Mouse (Mus musculus) brown adipose tissue, adult 24 weeks (tissue): ENCODE results near the gene Mfsd2b. TPM values are rescaled to one million over a fixed set of nuclear protein-coding genes. Genes with fewer than 3 reads are reported as not detected.
"Not testable (repeated sequence)": the region's sequence is repeated elsewhere in the genome, so short reads cannot be mapped to it uniquely, and the experiment has no call there.

Experiments used
- H3K27ac ChIP-seq: fragments of 200-500 bp; replicated peaks from 2 replicates; pipeline ENCODE4 v1.5.1; 2012; ENCODE audit warnings: low read depth, mild to moderate bottlenecking, low read length
- H3K4me1 ChIP-seq: fragments of 200-500 bp; 2 replicates; pipeline ENCODE4 v1.6.1; 2012; ENCODE audit warnings: low read length, mixed read lengths; ENCODE audit not compliant: control insufficient read depth, insufficient read depth, insufficient read length
- H3K4me3 ChIP-seq: fragments of 200-500 bp; 2 replicates; pipeline ENCODE4 v1.5.1; 2012; ENCODE audit warnings: low read depth, mild to moderate bottlenecking, low read length, moderate library complexity; ENCODE audit not compliant: insufficient read depth
- polyA plus RNA-seq: library from polyadenylated mRNA; stranded (reverse); fragments of >200 nt; gene quantifications from 2 replicates; pipeline ENCODE4 v1.2.4, GENCODE M21; 2012; ENCODE audit not compliant: missing spikeins, insufficient read depth, insufficient read length

Gene Mfsd2b
- polyA plus RNA-seq, 1 experiment, result not detected

DNA sequence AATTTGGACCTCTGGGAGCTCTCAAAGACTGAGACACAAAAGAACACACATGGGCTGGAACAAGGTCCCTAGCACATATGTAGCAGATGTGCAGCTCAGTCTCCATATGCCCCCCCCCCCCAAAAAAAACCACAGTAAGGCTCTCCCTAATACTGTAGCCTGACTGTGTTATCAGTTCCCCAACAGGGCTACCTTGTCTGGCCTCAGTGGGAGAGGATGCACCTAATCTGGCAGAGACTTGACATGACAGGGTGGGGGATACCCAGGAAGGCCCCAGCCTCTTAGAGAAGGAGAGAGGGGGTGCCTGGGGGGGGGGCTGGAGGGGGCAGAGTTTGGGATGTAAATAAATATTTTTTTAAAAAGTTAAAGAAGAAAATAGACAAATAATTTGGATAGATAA, 14.6 kb upstream of the Mfsd2b start:
- H3K4me1 ChIP-seq, result no peaks in the 10 kb centered on the region
- H3K4me3 ChIP-seq, result no peak overlapping the region
- no peak overlapping the region for H3K27ac ChIP-seq

DNA sequence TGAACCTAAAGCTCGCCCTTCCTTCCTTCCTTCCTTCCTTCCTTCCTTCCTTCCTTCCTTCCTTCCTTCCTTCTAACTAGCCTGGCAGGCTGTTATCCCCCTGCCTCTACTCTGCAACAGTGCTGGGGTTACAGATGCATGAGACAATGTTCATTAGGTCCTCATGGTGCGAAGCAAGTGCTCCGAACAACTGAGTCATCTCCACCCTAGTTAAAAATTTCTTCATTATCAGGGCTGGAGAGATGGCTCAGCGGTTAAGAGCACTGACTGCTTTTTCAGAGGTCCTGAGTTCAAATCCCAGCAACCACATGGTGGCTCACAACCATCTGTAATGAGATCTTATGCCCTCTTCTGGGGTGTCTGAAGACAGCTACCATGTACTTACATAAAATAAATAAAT, 12.4 kb upstream of the Mfsd2b start:
- H3K4me1 ChIP-seq, H3K27ac ChIP-seq, H3K4me3 ChIP-seq: not testable (repeated sequence)

DNA sequence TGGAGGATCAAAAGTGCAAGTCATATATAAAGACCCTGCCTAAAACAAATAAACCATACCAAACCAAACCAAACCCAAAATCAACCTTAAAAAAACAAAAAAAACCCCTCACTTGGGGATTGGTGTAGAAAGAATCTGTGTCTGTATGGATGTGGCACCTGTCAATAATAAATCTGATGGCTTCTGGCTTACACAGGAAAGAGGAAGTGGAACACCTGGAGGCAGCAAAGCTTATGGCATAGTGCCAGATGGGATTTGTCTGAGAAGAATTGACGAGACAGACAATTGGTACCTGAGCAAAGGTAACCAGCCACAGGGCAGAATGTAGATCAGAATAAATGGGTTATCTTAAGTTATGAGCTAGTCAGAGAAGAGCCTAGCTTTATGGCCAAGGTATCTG, 10.9 kb upstream of the Mfsd2b start:
- Histone ChIP-seq H3K4me1 (no peaks in the 10 kb centered on the region), H3K4me3 (no peak overlapping the region), H3K27ac (no peak overlapping the region)

DNA sequence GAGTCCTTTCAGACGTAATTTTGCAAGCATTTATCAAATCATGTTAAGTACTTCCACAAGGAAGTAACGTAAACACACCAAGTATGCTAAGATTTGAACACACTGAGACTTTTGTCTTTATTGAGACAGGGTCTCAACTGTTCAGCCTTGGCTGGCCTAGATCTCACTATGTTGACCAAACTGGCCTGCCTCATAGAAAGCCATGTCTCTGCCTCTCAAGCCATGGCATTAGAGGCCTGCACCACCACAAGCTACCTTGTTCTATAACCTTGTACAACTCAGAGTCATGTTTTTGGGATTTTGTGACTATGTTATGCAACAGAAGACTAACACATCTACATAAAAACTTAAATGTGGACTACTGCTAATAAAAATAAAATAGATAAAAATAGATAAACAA, 7.9 kb upstream of the Mfsd2b start:
- Histone ChIP-seq H3K4me3 (no peak overlapping the region), H3K4me1 (no peaks in the 10 kb centered on the region), H3K27ac (no peak overlapping the region)

DNA sequence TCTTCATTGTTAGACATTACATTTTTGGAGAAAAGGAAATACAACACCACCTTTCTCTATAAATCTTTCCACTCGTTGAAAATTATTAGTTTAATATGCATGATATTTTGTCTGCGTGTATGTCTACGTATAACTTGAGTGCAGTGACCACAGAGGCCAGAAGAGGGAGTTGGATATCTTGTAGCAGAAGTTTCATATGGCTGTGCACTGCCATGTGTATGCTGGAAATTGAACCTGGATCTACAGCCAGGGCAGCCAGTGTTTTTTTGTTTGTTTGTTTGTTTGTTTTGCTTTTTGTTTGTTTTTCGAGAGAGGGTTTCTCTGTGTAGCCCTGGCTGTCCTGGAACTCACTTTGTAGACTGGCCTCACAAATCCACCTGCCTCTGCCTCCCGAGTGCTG, 4.9 kb upstream of the Mfsd2b start:
- Histone ChIP-seq H3K27ac (no peak overlapping the region), H3K4me1 (no peaks in the 10 kb centered on the region), H3K4me3 (no peak overlapping the region)

DNA sequence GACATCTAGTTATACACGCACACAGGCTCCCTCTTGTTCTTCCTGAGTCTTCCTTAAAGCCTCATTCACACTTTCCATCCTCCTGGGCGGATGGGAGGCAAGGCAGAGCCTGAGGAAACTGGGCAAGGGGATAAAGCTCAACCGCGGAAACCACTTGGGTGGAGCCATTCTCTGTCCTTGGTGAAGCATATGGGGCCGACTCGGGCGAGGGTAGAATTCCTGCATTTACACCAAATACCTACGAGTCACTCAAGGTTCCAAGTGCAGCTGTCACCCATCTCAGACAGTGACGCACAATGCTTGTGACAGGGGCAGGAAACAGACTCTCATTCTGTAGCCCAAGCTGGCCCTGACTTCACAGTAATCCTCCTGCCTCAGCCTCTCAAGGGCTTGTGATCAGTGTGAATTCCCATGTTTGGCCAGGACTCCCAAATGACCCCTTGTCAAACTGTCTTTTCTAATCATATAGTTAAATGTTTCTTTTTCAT, 4.2 kb upstream of the Mfsd2b start:
- Histone ChIP-seq H3K4me3 (no peak overlapping the region), H3K4me1 (no peaks in the 10 kb centered on the region), H3K27ac (no peak overlapping the region)

DNA sequence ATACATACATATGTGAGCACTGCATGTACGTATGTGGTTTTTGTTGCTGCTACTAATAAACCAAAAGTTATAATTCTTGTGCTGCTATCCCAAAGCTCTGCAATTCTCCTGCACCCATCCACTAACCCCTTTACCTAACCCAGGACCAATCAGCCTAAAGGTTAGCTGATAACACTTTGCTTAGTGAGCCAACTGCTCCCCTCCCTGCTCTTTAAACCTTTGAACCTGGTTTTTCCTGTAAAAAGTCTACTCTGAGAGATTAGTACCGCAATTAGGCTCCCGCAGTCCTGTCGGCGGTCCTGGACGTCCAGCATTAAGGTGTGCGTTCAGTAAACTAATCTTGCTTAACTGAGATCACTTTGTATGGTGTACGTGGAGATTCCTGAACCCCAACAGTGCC, 1.5 kb upstream of the Mfsd2b start:
- Histone ChIP-seq H3K4me3 (no peak overlapping the region), H3K4me1 (no peaks in the 10 kb centered on the region), H3K27ac (no peak overlapping the region)

DNA sequence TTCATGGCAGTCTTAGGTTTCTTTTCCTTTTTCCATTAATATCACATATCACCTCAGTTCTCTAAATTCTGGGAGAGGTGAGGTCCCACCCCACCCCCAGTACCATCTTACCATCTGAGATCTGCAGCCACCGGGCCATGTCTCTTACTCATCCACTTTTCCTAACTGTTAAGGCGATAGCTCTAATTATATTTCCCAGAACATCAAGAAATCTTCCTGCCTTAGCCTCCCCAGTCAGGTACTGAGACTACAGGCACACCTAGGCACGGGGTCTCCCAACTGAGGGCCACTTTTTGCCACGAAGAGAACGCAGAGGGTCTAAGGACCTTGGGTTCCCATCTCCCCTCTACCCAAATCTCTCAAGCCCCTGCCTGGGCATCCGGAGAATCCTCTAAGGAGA, 628 bp downstream of the Mfsd2b start:
- H3K4me1 ChIP-seq, result no peaks in the 10 kb centered on the region
- no peak overlapping the region for H3K4me3 ChIP-seq
- no peak overlapping the region for H3K27ac ChIP-seq

DNA sequence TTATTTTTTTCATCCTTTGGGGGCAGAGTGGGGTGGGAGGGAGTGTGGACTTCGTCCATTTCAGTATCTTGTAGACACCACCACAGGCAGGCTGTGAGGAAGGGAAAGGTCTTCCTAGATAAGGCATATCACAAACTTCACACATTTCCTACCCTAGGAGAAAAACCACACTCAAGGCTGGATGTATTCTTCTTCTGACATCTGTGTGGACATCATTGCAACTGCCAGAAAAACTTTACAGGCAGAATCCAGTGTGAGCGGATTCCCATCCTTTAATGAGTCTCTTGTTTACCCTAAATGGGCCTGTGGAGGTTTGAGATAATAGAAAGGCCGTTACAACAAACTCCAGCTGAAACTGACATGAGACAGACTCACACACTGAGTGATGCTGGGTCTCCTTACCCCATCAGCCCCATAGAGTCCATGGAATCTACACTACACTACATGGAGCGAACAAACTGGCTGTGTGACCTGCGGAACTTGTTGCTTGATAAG, 1.1 kb downstream of the Mfsd2b start:
- H3K4me1 ChIP-seq, result no peaks in the 10 kb centered on the region
- H3K4me3 ChIP-seq, result no peak overlapping the region
- no peak overlapping the region for H3K27ac ChIP-seq

DNA sequence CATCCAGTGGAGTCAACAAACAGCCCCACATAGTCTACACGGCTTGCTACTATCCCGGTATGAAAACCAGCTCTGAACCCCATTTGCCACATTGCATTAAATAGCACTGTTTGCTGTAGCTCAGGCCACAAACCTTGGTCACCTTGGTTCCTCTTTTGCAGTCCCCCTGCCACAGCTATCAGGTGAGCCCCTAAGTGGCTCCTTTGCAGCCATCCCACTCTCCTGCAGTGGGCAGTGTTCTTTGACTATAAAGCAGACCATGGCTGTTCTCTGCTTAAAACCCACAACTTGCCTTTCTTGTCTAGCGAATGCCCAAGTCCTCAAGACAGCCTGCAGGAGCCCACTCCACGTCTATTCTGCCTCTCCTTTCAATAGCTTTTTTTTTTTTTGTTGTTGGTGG, 1.9 kb downstream of the Mfsd2b start:
- no peaks in the 10 kb centered on the region for H3K4me1 ChIP-seq
- H3K4me3 ChIP-seq, result no peak overlapping the region
- H3K27ac ChIP-seq, result no peak overlapping the region

DNA sequence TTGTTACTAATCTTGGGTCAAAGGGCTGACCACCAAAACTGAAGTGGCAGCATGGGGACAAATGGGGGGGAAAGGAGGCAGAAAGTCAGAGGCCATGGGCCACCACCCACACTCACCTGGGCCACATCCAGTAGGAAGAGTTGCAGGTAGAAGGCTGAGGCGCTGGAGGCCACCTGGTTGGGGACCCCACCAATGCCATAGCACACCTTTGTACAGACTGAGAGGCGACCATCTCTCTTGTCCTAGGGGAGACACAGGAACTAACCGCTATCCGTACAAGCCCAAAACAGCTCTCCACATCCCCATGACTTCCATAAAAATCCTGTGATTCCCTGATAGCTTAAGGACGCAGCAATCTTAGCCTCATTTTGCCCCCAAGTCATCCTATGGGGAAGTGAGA, 2.9 kb downstream of the Mfsd2b start:
- H3K27ac ChIP-seq, result no peak overlapping the region
- H3K4me3 ChIP-seq, result no peak overlapping the region
- no peaks in the 10 kb centered on the region for H3K4me1 ChIP-seq

DNA sequence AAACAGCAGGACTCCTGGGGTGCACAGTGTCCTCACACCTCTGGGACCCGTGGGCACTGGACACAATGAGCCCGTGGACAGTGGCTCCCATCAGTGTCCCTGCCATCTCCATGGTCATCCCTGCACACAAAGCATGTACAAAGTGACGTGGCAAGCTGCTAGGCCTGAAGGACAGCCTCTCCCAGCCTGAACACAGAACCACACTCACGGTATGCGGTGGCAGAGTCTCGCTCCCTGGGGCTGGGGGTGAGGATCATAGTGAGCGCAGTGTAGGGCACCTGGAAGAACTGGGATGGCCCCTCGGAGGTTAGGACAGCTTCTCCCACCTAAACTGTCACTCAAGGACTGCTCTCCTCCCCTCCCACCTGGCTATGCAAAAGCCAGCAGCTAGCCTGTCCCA, 5.2 kb downstream of the Mfsd2b start:
- Histone ChIP-seq H3K4me3 (no peak overlapping the region), H3K27ac (no peak overlapping the region), H3K4me1 (no peaks in the 10 kb centered on the region)

DNA sequence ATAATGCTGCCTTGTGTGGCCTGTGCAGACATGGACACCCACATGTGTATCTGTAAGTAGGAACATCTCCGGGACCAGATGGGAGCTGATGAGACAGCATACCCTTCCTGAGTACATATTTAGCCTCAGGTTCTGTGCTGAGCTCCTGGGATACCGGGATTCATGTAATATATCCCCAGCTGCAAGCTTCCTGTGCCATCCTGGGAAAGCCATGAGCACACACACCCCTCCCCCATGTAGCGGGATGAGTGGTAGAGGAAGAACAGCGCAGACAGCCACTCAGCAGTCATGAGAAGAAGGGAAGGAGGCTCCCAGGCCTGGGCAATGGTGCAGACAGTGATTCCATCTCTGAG, 9.8 kb downstream of the Mfsd2b start:
- Histone ChIP-seq H3K27ac (no peak overlapping the region), H3K4me3 (no peak overlapping the region), H3K4me1 (no peaks in the 10 kb centered on the region)

DNA sequence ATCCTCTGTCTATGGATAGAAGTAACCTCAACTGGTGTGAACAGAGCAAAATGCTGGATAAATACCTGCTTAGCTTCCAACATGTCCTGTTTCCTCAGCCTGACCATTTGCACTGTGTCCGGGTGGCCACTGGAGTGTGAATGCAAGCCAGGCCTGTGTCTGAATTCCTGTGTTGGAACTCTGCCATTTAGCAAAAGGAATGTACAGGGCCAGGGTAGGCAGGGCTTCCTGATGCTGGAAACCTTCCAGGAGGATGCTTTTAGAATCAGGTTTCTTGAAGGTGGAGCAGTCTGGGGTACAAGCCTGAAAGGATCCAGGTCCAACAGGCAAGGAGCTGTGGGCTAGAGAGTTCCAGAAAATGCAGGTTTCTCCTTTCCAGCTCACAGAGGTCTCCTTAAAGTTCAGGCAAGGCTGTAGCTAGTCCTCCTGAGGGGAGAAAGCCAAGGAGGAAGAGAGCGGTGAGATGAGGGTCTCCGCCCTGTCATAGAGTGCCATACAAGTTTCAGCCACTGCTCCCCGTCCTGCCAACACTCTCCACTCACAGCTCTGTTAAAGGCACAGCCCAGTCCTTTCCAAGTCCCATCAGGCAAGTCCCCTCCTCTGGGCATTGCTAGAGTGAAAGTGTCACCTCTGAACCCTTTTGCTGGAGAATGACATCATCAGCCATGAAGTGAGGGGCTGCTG, 10.4 kb downstream of the Mfsd2b start:
- Histone ChIP-seq H3K4me1 (no peaks in the 10 kb centered on the region), H3K4me3 (no peak overlapping the region), H3K27ac (no peak overlapping the region)

DNA sequence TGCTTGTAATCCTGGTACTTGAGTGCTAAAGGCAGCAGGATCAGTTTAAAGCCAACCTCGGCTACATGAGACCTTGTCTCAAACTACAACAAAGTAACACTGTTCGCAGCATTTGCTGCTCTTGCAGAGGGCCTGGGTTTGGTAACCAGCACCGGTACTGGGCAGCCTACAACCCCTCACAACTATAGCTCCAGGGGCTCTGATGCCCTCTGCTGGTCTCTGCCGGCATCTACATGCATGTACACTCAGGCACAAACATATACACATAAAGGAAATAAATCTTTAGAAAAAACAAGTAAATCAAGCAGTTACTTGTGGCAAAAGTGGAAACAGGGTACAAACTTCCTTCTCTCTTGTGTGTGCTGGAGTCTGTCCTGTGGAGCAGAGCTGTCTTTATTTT, 11.5 kb downstream of the Mfsd2b start:
- H3K4me1 ChIP-seq, result no peaks in the 10 kb centered on the region
- no peak overlapping the region for H3K27ac ChIP-seq
- no peak overlapping the region for H3K4me3 ChIP-seq

DNA sequence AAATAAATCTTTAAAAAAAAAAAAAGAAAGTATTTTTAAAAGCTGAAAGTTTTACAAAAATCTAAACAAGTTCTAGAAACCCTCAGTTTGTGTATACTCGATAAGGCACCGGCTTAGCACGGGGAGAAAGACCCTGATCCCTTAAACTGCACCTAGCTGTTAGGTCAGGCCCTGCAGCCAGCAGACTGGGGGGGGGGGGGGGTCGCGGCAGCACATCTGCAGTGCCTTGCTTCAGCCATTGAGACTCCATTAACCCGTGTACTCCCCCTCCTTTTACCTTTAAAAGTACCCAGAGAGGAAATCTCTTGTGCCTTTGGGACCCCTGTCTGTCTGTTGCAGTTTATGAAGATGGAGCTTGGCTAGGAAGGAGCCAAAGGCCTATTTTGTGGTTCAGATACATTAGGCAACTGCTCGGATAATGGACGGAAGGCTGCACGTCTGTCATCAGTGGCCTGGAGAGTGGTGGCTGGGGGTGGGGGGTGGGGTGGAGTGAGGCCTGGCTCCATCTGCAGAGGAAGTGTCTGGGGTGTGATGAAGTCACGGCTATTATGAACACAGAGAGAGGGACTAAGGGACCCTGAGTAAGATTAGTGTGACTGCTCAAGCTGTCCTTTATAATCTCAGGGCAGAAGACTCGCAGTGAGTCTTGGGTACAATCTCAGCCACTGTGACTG, 14.8 kb downstream of the Mfsd2b start:
- no peaks in the 10 kb centered on the region for H3K4me1 ChIP-seq
- no peak overlapping the region for H3K4me3 ChIP-seq
- no peak overlapping the region for H3K27ac ChIP-seq
